Mouse (Mus musculus): Measurements from ENCODE around the gene B4galnt1. TPM values are rescaled to one million over a fixed set of nuclear protein-coding genes. Genes with fewer than 3 reads are reported as not detected.
"Not testable (repeated sequence)": the region's sequence is repeated elsewhere in the genome, so short reads cannot be mapped to it uniquely, and the experiment has no call there.

The B4galnt1 gene
- polyA plus RNA-seq, 1 experiment, result 284 TPM

DNA sequence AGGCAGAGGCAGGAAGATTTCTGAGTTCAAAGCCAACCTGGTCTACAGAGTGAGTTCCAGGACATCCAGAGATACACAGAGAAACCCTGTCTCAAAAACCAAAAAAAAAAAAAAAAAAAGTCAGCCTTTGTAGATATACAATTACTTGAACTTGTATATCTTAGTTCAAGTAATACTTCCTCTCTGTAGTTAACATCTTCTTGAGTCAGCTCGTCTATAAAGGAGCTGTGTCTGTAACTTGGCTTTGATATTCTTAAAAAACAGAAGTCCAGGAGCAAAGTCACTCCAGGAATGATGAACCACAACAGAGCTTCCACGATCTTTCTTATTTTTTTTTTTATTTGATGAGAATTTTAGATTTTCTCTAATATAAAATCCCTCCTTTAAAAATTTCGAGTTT lies 4.3 kb upstream of the B4galnt1 start:
- H3K4me1 ChIP-seq (ENCODE audit: control insufficient read depth, insufficient read depth, insufficient read length), result peaks cover 9% of the 10 kb centered on the region; the same call in 1 of the 2 replicates
- DNase-seq (ENCODE audit: low read depth in 1 of 2, low spot score in 2 of 2), result no peak
- H3K4me3 ChIP-seq (ENCODE audit: extremely low read depth, insufficient read depth, insufficient read length), result no peak overlapping the region
- no peak overlapping the region for H3K27ac ChIP-seq (ENCODE audit: insufficient read depth, low read length)
- no peak for TF ChIP-seq POLR2A (IDR thresholded peaks at IDR 0.05; ENCODE audit: low read depth, low read length)
- TF ChIP-seq CTCF (IDR thresholded peaks at IDR 0.05; ENCODE audit: extremely low read depth, insufficient read depth, insufficient read length, insufficient replicate concordance), result no peak
- H3K36me3 ChIP-seq (ENCODE audit: control insufficient read depth, insufficient read depth, low read length), result no peaks in the 10 kb centered on the region
- WGBS, result 56% methylated on average over 3 of the region's 3 CpGs
- H3K27me3 ChIP-seq (ENCODE audit: control insufficient read depth, insufficient read depth, low read length), result no peaks in the 10 kb centered on the region

DNA sequence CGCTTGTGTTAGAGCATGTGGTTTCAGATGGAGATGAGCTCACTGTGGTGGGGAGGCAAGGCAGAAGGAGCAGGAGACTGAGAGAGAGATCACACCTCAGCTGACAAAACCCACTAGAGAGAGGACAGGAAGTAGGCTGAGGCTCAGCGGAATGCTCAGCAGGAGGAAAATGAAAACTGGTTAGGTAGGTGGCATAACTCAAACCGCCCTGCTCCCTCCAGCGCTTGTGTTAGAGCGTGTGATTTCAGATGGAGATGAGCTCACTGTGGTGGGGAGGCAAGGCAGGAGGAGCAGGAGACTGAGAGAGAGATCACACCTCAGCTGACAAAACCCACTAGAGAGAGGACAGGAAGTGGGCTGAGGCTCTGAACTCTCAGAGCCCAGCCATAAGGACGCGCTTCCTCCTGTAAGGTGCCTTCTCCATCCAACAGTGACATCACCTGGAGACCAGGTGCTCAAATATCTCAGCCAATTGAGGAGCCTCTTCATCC lies 2.2 kb upstream of the B4galnt1 start:
- peak; percentile 52 to 83 for DNase-seq (ENCODE audit: low read depth in 1 of 2, low spot score in 2 of 2)
- H3K4me1 ChIP-seq (ENCODE audit: control insufficient read depth, insufficient read depth, insufficient read length), result not testable (repeated sequence)
- peak overlapping the region; percentile 72 for H3K27ac ChIP-seq (ENCODE audit: insufficient read depth, low read length)

DNA sequence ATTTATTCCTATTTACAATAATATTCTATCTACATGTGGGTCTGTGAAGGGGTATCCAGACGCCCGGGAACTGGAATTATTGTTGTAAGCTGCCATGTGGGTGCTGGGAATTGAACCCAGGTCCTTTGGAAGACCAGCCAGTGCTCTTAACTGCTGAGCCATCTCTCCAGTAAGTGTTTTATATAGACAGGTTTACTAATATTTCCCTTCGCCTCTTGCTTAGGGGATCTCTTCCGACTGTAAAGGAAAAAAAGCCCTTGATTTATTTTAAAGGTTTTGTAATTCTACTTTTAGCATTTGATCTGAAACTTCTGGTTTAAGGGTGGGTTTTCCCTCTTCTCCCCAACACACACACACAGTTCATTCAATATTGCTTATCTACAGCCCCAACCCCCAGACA lies 835 bp upstream of the B4galnt1 start:
- TF ChIP-seq CTCF (IDR thresholded peaks at IDR 0.05; ENCODE audit: extremely low read depth, insufficient read depth, insufficient read length, insufficient replicate concordance) (no peak), POLR2A (IDR thresholded peaks at IDR 0.05; ENCODE audit: low read depth, low read length) (no peak)
- Histone ChIP-seq H3K4me1 (ENCODE audit: control insufficient read depth, insufficient read depth, insufficient read length) (peaks cover 9% of the 10 kb centered on the region; the same call in 1 of the 2 replicates), H3K27ac (ENCODE audit: insufficient read depth, low read length) (peak overlapping the region; percentile 100), H3K4me3 (ENCODE audit: extremely low read depth, insufficient read depth, insufficient read length) (no peak overlapping the region), H3K36me3 (ENCODE audit: control insufficient read depth, insufficient read depth, low read length) (peaks cover 10% of the 10 kb centered on the region), H3K27me3 (ENCODE audit: control insufficient read depth, insufficient read depth, low read length) (no peaks in the 10 kb centered on the region)
- DNase-seq (ENCODE audit: low read depth in 1 of 2, low spot score in 2 of 2), result no peak
- 88% methylated on average over 4 of the region's 4 CpGs for WGBS

More for the DNA sequence above, 2.2 kb upstream of the B4galnt1 start:
- not testable (repeated sequence) for H3K36me3 ChIP-seq (ENCODE audit: control insufficient read depth, insufficient read depth, low read length); H3K4me3 ChIP-seq (ENCODE audit: extremely low read depth, insufficient read depth, insufficient read length); H3K27me3 ChIP-seq (ENCODE audit: control insufficient read depth, insufficient read depth, low read length)
- WGBS, result 8% methylated on average over 7 of the region's 7 CpGs

DNA sequence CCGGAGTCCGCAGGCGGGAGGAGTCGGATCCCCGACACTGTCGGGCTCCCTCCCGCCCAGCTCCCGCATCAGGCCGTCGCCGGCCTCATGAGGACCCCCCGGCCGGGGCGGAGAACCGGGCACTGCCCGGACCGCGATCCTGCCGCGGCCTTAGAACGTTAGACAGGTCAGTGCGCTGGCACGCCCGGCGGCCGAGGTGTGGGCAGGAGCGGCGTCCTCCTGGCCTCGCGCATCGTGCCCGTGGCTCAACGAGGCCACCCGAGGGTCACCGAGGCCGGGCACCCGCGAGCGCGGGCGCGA lies 279 bp downstream of the B4galnt1 start:
- no peaks in the 10 kb centered on the region for H3K27me3 ChIP-seq (ENCODE audit: control insufficient read depth, insufficient read depth, low read length)
- peak overlapping the region; percentile 100 for H3K27ac ChIP-seq (ENCODE audit: insufficient read depth, low read length)
- peaks cover 9% of the 10 kb centered on the region; the same call in 1 of the 2 replicates for H3K4me1 ChIP-seq (ENCODE audit: control insufficient read depth, insufficient read depth, insufficient read length)

DNA sequence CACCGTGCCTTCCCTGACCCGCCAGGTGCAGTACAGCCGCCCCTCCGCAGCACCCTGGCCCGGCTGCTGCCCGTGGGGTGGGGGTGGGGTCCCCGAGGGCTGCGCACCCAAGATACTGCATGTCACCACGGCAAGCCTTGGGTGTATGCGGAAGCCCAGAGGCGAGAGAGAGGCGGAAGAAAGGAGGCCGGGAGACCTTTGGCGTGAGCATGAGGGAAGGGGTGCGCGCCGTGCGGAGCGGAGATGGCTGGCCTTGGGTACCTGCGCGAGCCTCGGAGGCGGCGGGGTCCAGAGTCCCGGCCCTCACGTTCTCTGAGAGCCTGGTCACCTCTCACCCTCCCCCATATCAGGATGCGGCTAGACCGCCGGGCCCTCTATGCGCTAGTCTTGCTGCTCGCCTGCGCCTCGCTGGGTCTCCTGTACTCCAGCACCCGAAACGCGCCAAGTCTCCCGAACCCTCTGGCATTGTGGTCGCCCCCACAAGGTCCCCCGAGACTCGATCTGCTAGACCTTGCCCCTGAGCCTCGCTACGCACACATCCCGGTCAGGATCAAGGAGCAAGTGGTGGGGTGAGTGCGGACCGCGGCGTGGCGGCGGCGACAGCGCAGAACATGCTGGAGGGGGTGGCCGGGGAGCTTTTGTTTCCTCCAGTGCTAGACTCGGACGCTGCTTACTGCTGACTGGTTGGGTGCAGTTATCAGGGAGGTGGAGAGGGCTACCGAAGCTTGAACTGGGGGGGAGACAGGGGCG lies 804 bp downstream of the B4galnt1 start:
- H3K4me1 ChIP-seq (ENCODE audit: control insufficient read depth, insufficient read depth, insufficient read length), result peaks cover 12% of the 10 kb centered on the region; the same call in 1 of the 2 replicates
- H3K27me3 ChIP-seq (ENCODE audit: control insufficient read depth, insufficient read depth, low read length), result no peaks in the 10 kb centered on the region
- H3K27ac ChIP-seq (ENCODE audit: insufficient read depth, low read length), result peak overlapping the region; percentile 100
- H3K36me3 ChIP-seq (ENCODE audit: control insufficient read depth, insufficient read depth, low read length), result peaks cover 21% of the 10 kb centered on the region
- DNase-seq (ENCODE audit: low read depth in 1 of 2, low spot score in 2 of 2), result peak; percentile 33 to 71
- H3K4me3 ChIP-seq (ENCODE audit: extremely low read depth, insufficient read depth, insufficient read length), result peak overlapping the region; percentile 72
- WGBS, result under 1% methylated on average over 56 of the region's 56 CpGs
- no peak for TF ChIP-seq CTCF (IDR thresholded peaks at IDR 0.05; ENCODE audit: extremely low read depth, insufficient read depth, insufficient read length, insufficient replicate concordance)
- peak; percentile 75 for TF ChIP-seq POLR2A (IDR thresholded peaks at IDR 0.05; ENCODE audit: low read depth, low read length)

More for the DNA sequence above, 279 bp downstream of the B4galnt1 start:
- DNase-seq (ENCODE audit: low read depth in 1 of 2, low spot score in 2 of 2), result no peak
- WGBS, result under 1% methylated on average over 37 of the region's 42 CpGs
- Histone ChIP-seq H3K36me3 (ENCODE audit: control insufficient read depth, insufficient read depth, low read length) (peaks cover 19% of the 10 kb centered on the region), H3K4me3 (ENCODE audit: extremely low read depth, insufficient read depth, insufficient read length) (peak overlapping the region; percentile 72)
- no peak; the same call in 1 of the 2 replicates for TF ChIP-seq POLR2A (IDR thresholded peaks at IDR 0.05; ENCODE audit: low read depth, low read length)

DNA sequence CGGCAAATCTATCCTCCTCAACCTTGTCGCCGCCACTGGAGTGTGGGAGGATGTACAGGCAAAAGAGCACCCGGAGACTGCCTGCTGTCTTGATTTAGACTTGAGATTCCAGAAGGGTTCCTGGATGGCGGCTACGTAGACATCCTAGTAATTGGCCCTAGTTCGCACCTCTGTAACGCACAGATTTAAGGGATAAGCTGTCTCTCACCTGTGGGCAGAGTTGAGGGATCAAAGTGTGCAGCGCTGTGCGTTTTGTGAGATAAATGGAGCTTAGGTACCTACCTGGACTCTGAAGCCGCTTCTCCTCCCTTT lies 1.3 kb downstream of the B4galnt1 start:
- no peak for DNase-seq (ENCODE audit: low read depth in 1 of 2, low spot score in 2 of 2)
- peaks cover 12% of the 10 kb centered on the region; the same call in 1 of the 2 replicates for H3K4me1 ChIP-seq (ENCODE audit: control insufficient read depth, insufficient read depth, insufficient read length)
- peak overlapping the region; percentile 100 for H3K27ac ChIP-seq (ENCODE audit: insufficient read depth, low read length)
- peak overlapping the region; percentile 72 for H3K4me3 ChIP-seq (ENCODE audit: extremely low read depth, insufficient read depth, insufficient read length)
- no peaks in the 10 kb centered on the region for H3K27me3 ChIP-seq (ENCODE audit: control insufficient read depth, insufficient read depth, low read length)
- no peak for TF ChIP-seq POLR2A (IDR thresholded peaks at IDR 0.05; ENCODE audit: low read depth, low read length)
- no peak for TF ChIP-seq CTCF (IDR thresholded peaks at IDR 0.05; ENCODE audit: extremely low read depth, insufficient read depth, insufficient read length, insufficient replicate concordance)
- WGBS, result 23% methylated on average over 11 of the region's 11 CpGs
- H3K36me3 ChIP-seq (ENCODE audit: control insufficient read depth, insufficient read depth, low read length), result peaks cover 24% of the 10 kb centered on the region

DNA sequence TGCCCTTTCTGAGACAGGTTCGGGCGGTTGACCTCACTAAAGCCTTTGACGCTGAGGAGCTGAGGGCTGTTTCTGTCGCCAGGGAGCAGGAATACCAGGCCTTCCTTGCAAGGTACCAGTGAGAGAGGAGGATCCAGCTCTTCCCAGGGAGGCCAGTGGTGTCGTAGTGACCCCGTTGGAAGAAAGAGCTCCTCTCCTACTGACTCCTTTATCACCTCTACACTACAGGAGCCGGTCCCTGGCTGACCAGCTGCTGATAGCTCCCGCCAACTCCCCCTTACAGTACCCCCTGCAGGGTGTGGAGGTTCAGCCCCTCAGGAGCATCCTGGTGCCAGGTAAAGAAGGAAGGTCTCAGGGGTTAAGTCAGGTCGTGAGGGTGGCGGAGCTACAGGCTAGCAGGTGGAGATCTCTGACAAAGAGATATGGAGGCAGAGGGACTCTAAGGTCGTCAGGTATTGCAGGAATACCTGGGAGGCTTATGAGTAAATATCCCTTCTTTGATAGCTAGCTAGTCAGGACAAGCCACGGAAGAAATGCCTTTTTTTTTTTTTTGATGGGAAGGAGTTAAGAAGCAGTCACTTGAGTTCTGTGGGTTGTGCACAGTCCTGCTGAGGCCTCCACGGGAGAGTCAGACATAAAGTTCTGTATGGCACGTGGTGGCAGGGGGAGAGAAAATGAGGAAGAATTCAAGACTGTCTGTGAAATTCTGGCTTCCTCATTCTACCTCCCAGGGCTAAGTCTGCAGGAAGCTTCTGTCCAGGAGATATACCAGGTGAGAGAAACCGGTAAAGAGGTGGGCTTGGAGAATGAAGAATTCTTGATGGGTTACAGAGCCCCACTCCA lies 2.0 kb downstream of the B4galnt1 start:
- WGBS, result 43% methylated on average over 15 of the region's 15 CpGs
- TF ChIP-seq POLR2A (IDR thresholded peaks at IDR 0.05; ENCODE audit: low read depth, low read length) (no peak), CTCF (IDR thresholded peaks at IDR 0.05; ENCODE audit: extremely low read depth, insufficient read depth, insufficient read length, insufficient replicate concordance) (no peak)
- no peaks in the 10 kb centered on the region for H3K27me3 ChIP-seq (ENCODE audit: control insufficient read depth, insufficient read depth, low read length)
- H3K4me1 ChIP-seq (ENCODE audit: control insufficient read depth, insufficient read depth, insufficient read length), result peaks cover 12% of the 10 kb centered on the region; the same call in 1 of the 2 replicates
- DNase-seq (ENCODE audit: low read depth in 1 of 2, low spot score in 2 of 2), result no peak
- peaks cover 30% of the 10 kb centered on the region for H3K36me3 ChIP-seq (ENCODE audit: control insufficient read depth, insufficient read depth, low read length)
- peak overlapping the region; percentile 72 for H3K4me3 ChIP-seq (ENCODE audit: extremely low read depth, insufficient read depth, insufficient read length)
- H3K27ac ChIP-seq (ENCODE audit: insufficient read depth, low read length), result peak overlapping the region; percentile 100

Measured in spleen, adult 2 months (tissue).